Mouse (Mus musculus) liver, postnatal 0 days (tissue): ENCODE measurements around the gene Abcg4. TPM values are rescaled to one million over a fixed set of nuclear protein-coding genes. Genes with fewer than 3 reads are reported as not detected.

ENCODE experiments used
- ATAC-seq: fragments of 200-750 bp; cut with Nextera tagmentation; 2 replicates; pipeline ENCODE4 v1.8.0; 2017; ENCODE audit warnings: mild to moderate bottlenecking, moderate library complexity
- DNase-seq: peaks from one replicate; pipeline ENCODE4 v3.0.0-alpha.2; 2016
- H3K27ac ChIP-seq: fragments of 300-500 bp; sonication (generic); 2 replicates; pipeline ENCODE4 v1.5.1; 2014; ENCODE audit warnings: antibody characterized with exemption, moderate library complexity, mild to moderate bottlenecking, low read depth
- H3K27me3 ChIP-seq: fragments of 300-500 bp; sonication (generic); 2 replicates; pipeline ENCODE4 v1.6.1; 2014; ENCODE audit warnings: low read length, control low read depth, mixed read lengths; ENCODE audit not compliant: insufficient read depth
- H3K36me3 ChIP-seq: fragments of 300-500 bp; sonication (generic); replicated peaks from 2 replicates; pipeline ENCODE4 v1.6.1; 2014; ENCODE audit warnings: mild to moderate bottlenecking, control low read depth, low read length, moderate library complexity, mixed read lengths; ENCODE audit not compliant: insufficient read depth
- H3K4me1 ChIP-seq: fragments of 300-500 bp; sonication (generic); 2 replicates; pipeline ENCODE4 v1.6.1; 2014; ENCODE audit warnings: antibody characterized with exemption, mild to moderate bottlenecking, control low read depth; ENCODE audit not compliant: insufficient read depth
- H3K4me2 ChIP-seq: fragments of 300-500 bp; sonication (generic); 2 replicates; pipeline ENCODE4 v1.6.1; 2014; ENCODE audit warnings: low read depth, mild to moderate bottlenecking, low read length, moderate library complexity, mixed read lengths
- H3K4me3 ChIP-seq: fragments of 300-500 bp; sonication (generic); 2 replicates; pipeline ENCODE4 v1.5.1; 2014; ENCODE audit warnings: low read depth, low read length
- H3K9ac ChIP-seq: fragments of 300-500 bp; sonication (generic); replicated peaks from 2 replicates; pipeline ENCODE4 v1.6.1; 2014; ENCODE audit warnings: mild to moderate bottlenecking, moderate library complexity
- H3K9me3 ChIP-seq: fragments of 300-500 bp; sonication (generic); 2 replicates; pipeline ENCODE4 v1.6.1; 2016; ENCODE audit warnings: mild to moderate bottlenecking, control low read depth, low read length, mixed read lengths
- CTCF ChIP-seq: sonication (generic); IDR thresholded peaks from 2 replicates; pipeline ENCODE4 v1.5.1; 2016; ENCODE audit warnings: antibody characterized with exemption, low read depth
- EP300 ChIP-seq: IDR thresholded peaks from 2 replicates; pipeline ENCODE4 v1.6.1; 2016; ENCODE audit warnings: antibody characterized with exemption, low read depth, mild to moderate bottlenecking
- WGBS: fragments of 180-500 bp; shearing (Covaris S2); extraction: QIAGEN DNeasy Blood & Tissue Kit; methylation state at CpG from one replicate; pipeline ENCODE4 v1.1.7; 2014; ENCODE audit not compliant: insufficient replicate concordance; 5-methylcytosine and 5-hydroxymethylcytosine counted together
- polyA plus RNA-seq: library from polyadenylated mRNA; unstranded; fragments of >200 nt; fragmentation: Nextera tagmentation; extraction: Ambion mirVana; gene quantifications from 2 replicates; pipeline ENCODE4 v1.2.1, GENCODE M21; 2015

Abcg4 gene
- polyA plus RNA-seq, 1 experiment from 2014 or later = 4.2 TPM

DNA sequence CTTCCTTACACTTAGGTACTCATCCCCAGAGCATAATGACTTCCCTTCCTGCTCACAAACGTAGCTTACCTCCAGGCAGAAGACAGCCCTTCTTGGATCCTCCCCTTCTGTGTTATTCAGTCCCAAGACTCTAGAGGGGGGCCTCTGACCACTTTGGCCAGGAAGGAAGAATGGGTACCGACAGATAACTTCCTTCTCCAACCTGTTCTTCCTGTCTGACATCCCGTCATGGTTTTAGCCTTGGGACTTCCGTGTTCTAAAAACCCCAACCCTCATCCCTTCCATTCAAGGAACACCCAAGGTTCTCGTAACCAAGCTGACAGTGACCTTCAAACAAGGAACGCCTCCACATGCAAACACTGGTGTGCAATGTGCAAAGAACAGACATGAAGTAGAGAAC is 20.0 kb downstream of the Abcg4 start, which contains the start of gene Nlrx1:
Nlrx1 (minus strand) TSS at position 168 of the 400 bp plus-strand sequence.
- Histone ChIP-seq H3K27me3 (no peaks in the 10 kb centered on the region), H3K9me3 (no peaks in the 10 kb centered on the region), H3K4me1 (peaks cover 14% of the 10 kb centered on the region), H3K36me3 (0 out of 2 replicates have a peak, but pooled peaks cover 6% of the 10 kb centered on the region), H3K4me3 (peak within 1 kb of the TSS; percentile 63), H3K4me2 (peak within 1 kb of the TSS; percentile 94), H3K27ac (peak within 1 kb of the TSS; percentile 93), H3K9ac (peak within 1 kb of the TSS; percentile 86)
- TF ChIP-seq CTCF (no peak), EP300 (peak; percentile 28; the same call in 1 of the 2 replicates)
- ATAC-seq = peak; percentile 59
- 27% methylated on average over 6 of the region's 6 CpGs for WGBS
- no peak for DNase-seq

DNA sequence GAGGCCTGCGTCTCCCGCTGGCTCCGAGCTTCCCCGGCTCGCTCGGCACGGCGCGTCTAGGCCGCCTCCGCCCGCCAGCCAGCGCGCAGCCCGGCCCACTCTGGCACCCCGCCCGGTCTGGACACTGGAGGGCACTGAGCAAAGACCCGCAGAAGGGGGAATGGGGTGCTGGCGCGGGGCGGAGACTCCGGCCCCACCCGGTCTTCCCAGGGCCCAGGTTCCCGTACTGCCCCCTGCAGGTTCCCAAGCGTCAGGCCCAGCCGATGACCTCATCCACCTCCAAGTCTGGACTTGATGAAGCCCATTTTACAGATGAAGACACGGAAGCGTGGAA is 20.4 kb downstream of the Abcg4 start:
- ATAC-seq (peak; percentile 90), DNase-seq (peak; percentile 91)
- peak overlapping the region; percentile 63 for H3K4me3 ChIP-seq
- peaks cover 6% of the 10 kb centered on the region; the same call in 1 of the 2 replicates for H3K36me3 ChIP-seq
- no peaks in the 10 kb centered on the region for H3K27me3 ChIP-seq
- H3K4me1 ChIP-seq = peaks cover 14% of the 10 kb centered on the region
- TF ChIP-seq CTCF (peak; percentile 78), EP300 (no peak)
- H3K27ac ChIP-seq = peak overlapping the region; percentile 93
- H3K9ac ChIP-seq = peak overlapping the region; percentile 86
- no peaks in the 10 kb centered on the region for H3K9me3 ChIP-seq
- WGBS = 3% methylated on average over 23 of the region's 28 CpGs
- peak overlapping the region; percentile 94 for H3K4me2 ChIP-seq

DNA sequence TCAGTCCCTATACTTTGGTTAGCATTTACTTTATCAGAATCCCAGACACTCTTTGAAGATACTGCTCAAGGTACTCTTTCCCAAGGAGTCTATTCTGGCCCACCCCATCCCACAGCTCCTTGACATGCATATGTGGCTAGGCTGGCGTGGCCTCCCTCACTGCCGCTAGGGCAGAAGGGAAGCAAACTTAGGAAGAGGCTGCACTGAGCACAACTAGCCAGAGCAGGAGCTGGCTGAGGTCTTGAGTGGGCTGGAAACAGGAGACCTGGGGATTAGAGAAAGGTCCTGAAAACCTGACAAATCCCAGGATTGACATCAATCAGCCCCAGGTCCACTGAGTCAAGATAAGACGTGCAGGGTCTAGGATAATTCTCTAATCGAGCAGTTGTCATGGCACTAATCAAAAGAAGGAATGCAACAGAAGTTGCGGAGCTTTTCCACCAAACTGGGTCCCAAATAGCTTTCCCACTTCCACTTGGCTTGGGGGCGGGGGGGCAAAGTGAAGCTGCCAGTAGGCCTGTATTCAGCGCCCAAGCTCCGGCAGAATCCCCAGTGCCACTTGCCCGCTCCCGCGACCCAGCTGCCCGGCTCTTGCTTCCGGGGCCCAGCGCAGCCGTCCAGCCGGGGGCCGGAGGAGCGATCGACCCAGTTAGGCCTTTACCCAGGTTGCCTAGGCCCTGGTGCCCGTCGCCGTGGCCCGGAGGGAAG is 20.9 kb downstream of the Abcg4 start:
- DNase-seq = no peak
- TF ChIP-seq EP300 (no peak), CTCF (peak; percentile 30; the same call in 1 of the 2 replicates)

DNA sequence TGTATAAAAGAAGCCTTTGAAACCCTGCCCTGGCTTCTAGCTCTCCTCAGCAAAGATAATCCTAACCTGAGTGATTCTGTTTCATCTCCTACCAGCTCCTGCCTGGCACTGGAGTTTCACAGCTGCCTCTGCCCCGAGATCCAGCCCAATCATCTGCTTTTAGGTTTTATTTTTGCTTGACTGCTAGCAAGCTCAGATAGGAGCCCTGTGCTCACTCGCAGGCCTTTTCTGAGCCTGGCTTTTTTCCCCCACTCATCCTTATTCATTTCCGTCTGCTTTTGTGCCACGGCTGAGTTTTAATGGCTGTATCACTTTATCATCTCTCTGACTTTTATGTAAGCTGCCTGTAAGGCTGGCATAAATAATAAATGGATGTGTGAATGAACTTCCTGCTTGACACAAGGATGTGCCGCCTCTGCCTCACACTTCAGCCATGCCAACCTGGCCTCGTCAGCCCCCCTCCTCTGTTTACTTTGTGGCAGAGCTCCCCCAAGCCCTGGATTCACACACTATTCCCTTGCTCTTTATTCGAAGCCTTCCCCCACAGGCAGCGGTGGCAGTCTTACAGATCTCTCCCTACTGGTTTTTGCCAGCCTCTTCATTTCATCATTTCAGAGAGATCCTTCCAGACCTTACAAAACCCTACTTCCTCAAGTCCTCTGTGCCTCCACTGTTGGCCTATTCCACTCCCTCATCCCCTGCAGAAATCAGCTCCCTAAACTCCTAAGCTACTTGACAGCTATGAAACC is 21.8 kb downstream of the Abcg4 start:
- no peak for TF ChIP-seq CTCF
- TF ChIP-seq EP300 = no peak
- no peaks in the 10 kb centered on the region for H3K27me3 ChIP-seq
- DNase-seq = no peak
- H3K9me3 ChIP-seq = no peaks in the 10 kb centered on the region
- peak overlapping the region; percentile 93 for H3K27ac ChIP-seq
- 66% methylated on average over 8 of the region's 8 CpGs for WGBS
- peak overlapping the region; percentile 94 for H3K4me2 ChIP-seq
- H3K4me3 ChIP-seq = peak overlapping the region; percentile 63
- no peak for ATAC-seq
- peak overlapping the region; percentile 86 for H3K9ac ChIP-seq
- H3K4me1 ChIP-seq = peaks cover 14% of the 10 kb centered on the region
- peaks cover 17% of the 10 kb centered on the region for H3K36me3 ChIP-seq

More for the DNA sequence above, 20.9 kb downstream of the Abcg4 start:
- H3K9ac ChIP-seq = peak overlapping the region; percentile 86
- peak overlapping the region; percentile 94 for H3K4me2 ChIP-seq
- peaks cover 11% of the 10 kb centered on the region for H3K36me3 ChIP-seq
- H3K4me3 ChIP-seq = peak overlapping the region; percentile 63
- 14% methylated on average over 23 of the region's 23 CpGs for WGBS
- H3K27me3 ChIP-seq = no peaks in the 10 kb centered on the region
- peak overlapping the region; percentile 93 for H3K27ac ChIP-seq
- H3K9me3 ChIP-seq = no peaks in the 10 kb centered on the region
- no peak for ATAC-seq
- peaks cover 14% of the 10 kb centered on the region for H3K4me1 ChIP-seq

DNA sequence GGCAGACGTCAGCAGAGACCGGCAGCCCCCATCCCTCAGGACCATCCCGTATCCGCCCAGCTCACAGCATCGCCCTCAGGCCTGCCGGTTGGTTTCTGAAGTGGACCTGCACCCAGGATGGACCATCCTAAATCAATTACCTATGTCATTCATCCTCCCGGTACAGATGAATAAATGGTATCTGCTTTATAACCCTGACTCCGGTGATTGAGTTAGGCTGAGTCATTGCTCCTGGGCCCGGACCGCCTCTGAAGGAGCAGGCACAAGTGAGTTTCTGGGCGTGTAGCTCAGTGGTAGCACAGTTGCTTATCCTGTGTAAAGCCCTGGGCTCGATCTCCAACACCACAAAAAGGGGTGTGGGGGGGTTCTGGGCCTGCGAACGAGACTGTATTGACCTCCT is 27.0 kb downstream of the Abcg4 start:
- ATAC-seq = no peak
- Histone ChIP-seq H3K36me3 (peaks cover 17% of the 10 kb centered on the region), H3K4me3 (no peak overlapping the region), H3K27ac (no peak overlapping the region), H3K27me3 (no peaks in the 10 kb centered on the region), H3K9ac (no peak overlapping the region), H3K4me2 (no peak overlapping the region), H3K9me3 (no peaks in the 10 kb centered on the region), H3K4me1 (peaks cover 13% of the 10 kb centered on the region)
- DNase-seq = no peak
- TF ChIP-seq CTCF (no peak), EP300 (no peak)
- 88% methylated on average over 14 of the region's 14 CpGs for WGBS

DNA sequence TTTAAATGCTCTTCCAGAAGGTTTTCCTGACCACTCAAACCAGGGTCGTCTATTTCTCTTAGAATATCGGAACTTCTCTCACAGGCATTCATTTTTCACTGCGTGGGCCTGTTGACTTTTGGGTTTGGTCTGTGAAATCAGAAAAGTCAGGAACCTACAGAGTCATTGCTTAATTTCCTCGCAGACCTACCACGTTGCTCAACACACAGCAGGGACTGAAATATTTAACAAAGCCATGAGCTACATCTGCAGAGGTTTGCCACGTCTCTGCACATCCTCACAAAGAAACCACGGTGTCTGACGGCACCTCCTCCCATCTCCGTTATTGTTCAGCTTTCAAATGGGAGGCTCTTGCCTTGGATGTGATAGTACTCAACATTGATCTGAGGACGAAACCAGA is 29.4 kb downstream of the Abcg4 start:
- Histone ChIP-seq H3K27me3 (no peaks in the 10 kb centered on the region), H3K4me1 (peaks cover 15% of the 10 kb centered on the region), H3K4me3 (no peak overlapping the region), H3K4me2 (no peak overlapping the region), H3K9ac (no peak overlapping the region), H3K27ac (peak overlapping the region; percentile 74), H3K9me3 (no peaks in the 10 kb centered on the region), H3K36me3 (peaks cover 11% of the 10 kb centered on the region)
- DNase-seq = no peak
- WGBS = 50% methylated on average over 10 of the region's 10 CpGs
- 0 out of 2 replicates have a peak, but pooled peaks have one; percentile 43 for ATAC-seq
- no peak for TF ChIP-seq EP300
- TF ChIP-seq CTCF = no peak
